Mouse (Mus musculus) telencephalon, adult 2 months (tissue): ENCODE measurements around the gene Foxp1.

Experiments used
- DNase-seq: peaks from one replicate; pipeline ENCODE4 v3.0.0-alpha.2; 2011; ENCODE audit warnings: low read depth, low spot score

Foxp1 gene

DNA sequence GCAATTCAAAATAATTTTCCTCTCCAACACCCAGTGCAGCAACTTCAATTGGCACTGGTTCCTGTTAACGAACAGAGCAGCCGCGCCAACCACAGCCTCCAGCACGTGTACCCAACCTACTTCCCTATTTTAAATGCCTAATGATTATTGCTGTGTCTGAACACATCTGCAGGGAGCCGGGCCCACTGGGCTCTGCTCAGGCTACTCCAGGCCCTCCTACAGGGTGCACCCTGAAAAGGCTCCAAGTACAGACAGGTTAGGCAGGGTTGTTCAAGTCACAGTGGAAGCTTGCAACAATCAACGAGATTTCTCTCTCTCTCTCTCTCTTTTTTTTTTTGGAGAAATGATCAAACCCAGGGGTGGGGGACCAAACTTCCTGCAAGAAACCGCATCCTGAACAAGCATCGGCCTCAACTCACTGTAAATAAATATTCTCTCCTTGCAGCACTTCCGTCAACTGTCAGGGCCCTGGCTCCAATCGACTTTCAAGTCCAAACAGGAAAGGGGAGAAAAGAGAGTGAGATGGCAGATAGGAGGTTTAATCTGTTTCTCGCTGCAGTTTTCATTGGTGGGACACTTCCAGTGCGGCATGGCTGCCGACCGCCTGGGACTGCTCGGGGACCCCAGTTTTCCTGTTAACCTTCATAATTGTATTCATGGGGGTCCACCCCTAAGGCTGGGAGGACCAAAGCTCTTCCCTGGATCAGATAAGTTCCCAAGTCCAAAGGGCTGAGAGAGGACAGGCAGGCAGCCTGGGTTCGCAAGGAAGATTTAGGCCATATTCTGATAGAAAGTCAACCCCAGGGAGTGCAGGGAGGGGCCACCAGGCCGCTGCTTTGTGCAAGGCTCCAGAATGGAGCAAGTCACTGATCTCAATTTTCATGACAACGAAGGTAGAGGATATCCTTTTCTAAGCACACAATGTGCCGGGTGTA lies 133.5 kb downstream of the Foxp1 start:
- DNase-seq = no peak

DNA sequence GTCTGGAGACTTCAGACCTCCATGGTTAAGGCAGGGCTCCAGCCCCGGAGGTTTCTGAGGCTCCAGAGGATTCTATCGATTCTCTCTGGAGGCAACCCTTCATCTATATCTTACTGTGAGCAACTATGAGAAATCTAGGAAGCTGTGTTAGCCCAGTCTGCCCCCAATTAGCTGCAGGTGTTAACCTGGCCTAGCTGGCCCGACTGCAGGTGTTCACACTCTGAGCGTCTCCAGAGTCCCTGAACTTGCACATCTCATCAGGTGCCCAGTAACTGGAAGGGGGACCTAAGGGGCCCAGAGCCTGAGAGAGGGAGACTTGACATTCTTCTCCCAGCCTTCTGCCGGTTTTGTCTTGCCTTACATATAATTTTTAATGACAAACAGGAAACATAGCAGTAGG lies 134.5 kb downstream of the Foxp1 start:
- DNase-seq = no peak

DNA sequence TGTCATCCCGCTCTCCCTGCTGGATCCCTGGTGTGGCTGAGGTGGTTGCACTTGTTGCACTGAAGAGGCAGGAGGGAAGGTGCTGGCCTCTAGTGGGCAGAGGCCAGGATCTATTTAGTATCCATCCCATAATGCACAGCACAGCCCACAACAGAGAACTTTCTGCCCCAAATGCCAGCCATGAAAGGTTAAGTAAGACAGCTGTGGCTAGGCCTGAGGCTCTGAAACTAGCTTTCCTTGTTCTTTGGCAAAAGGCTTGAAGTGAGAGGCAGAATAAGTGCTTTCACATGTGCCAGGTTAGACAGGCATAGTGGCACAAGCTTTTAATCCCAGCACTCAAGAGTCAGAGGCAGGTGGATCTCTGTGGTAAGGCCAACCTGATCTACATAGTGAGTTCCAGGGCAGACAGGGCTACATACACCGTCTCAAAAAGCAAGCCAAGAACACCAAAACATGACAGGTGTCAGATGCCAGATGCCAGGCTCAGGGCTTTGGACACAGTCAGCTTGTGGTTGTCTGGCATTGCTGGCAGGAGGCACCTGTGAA lies 137.4 kb downstream of the Foxp1 start:
- DNase-seq = no peak

DNA sequence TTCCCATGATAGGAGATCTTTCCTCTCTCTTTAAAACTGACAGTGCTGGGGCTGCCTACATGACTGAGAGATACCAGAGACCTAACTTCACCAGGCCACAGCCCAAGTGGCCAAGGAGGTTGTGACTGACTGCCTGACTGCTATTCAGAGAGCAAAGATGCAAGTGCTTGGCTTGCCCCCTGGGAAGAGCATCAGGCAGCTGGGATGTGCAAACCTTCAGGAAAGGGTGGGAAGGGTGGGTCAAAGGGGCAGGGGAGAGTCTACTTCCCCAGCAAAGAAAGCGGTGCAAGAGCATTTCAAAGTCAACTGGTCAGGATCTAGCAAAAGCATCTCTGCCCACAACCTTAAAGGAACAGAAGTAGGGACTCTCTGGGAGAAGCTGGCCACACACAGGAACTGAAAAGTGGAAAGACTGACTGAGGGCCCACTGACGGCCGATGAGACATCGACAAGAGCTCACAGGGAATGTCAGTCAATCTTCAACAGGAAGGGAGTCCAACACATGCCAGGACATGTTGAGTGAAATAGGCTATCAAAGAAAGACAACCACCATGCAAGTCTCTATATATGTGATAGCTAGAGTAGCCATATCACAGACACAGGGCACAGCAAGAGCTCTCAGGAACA lies 138.6 kb downstream of the Foxp1 start:
- no peak for DNase-seq

DNA sequence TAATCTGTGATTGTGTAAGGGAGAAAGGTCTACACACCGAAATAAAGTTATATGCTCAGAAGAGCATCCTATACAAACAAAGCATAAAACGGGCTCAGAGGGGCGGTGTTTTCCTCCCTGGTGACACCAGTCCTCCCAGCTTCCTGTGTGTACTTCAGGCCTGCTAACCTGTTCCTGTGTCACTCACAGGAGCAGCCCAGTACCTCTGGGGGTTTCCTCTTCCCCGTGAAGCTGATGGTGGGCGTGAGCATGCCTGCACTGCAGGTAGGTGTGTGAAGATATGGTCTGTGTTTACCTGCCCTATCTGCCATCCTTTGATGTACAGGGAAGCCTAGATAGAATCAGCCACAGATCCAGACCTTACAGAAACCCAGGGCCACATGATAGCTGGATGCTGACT lies 142.4 kb downstream of the Foxp1 start:
- no peak for DNase-seq

DNA sequence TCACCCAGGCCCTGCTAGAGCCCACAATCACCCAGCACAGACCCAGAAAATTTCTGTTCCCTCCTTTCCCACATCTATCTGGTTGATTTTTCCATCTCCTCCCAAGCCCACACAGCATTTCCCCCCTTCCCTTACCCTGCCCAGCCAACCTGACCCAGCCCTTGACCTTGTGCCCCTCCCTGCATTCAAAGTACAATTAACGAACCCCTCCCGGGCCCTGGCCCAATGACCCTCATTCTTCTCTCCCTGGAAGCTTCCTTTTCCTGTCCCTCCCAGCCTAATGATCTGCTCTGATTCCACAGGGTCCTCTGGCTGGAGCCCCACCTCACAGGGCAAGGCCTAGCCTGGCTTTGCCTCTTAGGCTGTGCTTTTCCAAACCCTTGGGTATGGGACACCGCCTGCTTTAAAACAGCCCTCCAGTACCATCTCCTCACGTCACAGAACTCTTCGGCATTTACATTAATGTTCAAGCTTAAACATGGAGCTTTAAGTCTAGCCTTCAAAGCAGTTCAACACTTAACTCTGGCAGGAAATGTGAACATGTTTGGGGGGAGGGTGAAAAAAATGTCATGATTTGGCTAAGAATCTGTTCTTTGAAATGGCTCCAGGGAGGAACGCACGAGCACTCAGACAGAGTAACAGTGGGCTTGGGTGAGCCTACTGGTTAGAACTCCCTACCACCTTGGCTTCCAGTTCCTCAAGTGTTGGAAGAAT lies 143.4 kb downstream of the Foxp1 start:
- no peak for DNase-seq

DNA sequence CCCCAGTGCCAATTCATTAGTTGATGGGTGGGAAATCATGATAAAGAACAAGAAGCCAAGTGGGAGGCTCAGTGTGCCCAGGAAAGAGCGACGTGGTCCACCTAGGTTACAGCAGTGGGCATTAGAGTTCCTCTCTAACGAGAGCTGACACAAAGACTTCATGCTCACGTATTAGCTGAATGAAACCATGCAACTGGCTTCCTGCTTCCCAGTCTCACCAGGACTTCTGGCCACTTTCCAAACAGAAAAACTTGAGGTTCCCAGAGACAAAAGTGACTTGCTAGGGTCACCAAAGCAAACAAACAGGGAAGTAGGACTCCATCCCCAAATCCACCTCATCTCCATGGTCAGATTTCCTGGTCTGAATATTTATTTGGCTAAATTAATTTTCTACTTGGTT lies 144.8 kb downstream of the Foxp1 start:
- no peak for DNase-seq

DNA sequence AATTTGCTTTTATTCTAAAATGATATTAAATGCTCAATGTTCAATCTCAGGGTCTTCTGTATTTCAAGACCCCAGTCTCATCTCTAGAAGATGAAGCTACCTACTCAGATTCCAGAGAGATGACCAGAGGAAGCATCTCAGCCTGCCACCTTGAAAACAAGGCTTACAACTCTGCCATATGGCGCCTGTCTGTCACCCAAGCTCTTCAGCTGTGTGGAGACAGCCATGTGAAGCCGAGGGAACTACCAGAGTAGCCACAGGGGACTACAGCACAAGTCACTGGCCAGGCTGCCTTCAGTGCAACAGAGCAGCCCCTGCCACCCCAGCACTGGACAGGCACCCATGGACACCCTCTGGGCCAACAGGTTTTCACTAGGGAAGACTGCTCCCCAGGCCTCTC lies 145.4 kb downstream of the Foxp1 start:
- no peak for DNase-seq

DNA sequence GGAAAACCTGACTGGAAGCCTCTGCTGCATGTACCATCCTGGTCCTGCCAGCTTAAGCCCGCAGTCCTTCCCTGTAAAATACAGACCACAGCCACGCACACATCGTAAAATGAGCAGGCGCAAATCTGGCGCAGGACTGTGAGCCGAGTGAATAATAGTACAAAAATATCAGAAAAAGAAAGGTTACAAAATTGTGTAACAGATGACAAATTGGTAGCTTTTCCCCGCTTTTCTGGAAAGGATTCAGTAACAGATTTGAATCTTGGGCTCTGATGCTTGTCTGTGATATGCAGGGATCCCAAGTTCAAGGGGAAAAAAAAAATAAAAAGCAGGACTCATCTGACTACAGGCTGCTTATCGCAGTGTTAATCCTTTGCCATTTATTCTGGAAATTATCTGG lies 145.8 kb downstream of the Foxp1 start:
- DNase-seq = no peak

DNA sequence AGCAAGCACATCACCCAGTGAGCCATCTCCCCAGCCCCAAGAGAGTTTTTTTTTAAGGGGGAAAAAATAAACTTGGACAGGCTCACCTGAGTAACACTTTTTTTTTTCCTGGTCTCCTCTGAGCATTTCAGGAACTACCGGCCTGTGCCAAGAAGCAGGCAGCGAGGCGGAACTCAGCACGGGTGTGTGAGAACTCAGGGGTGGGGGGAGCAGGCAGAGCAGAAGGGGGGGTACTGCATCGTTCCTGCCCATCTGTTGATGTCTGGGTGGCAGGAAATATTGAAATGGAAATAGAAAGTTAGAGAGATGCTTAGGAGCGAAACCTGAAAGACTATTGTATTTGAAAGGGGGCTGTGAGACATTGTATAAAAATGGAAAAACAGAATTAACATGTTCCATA lies 146.7 kb downstream of the Foxp1 start:
- DNase-seq = peak; percentile 63

DNA sequence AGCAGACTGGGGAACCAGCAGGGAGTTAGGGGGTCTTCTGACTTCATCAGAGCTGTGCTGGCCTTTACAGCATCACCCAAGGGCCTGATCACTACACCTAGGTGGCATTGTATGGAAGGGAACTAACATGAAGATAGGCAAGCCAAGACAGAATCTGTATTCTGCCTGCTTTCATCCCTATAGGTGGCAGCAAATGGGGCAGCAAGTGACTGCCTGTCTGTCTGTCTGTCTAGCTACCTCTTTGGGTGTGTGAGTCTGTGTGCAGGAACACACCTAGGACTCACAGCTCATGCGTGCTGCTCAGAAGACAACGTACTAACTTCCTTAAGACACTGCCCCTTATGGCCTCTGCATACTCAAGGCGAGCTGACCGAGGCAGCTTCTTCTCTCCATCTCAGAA lies 147.1 kb downstream of the Foxp1 start:
- no peak for DNase-seq

DNA sequence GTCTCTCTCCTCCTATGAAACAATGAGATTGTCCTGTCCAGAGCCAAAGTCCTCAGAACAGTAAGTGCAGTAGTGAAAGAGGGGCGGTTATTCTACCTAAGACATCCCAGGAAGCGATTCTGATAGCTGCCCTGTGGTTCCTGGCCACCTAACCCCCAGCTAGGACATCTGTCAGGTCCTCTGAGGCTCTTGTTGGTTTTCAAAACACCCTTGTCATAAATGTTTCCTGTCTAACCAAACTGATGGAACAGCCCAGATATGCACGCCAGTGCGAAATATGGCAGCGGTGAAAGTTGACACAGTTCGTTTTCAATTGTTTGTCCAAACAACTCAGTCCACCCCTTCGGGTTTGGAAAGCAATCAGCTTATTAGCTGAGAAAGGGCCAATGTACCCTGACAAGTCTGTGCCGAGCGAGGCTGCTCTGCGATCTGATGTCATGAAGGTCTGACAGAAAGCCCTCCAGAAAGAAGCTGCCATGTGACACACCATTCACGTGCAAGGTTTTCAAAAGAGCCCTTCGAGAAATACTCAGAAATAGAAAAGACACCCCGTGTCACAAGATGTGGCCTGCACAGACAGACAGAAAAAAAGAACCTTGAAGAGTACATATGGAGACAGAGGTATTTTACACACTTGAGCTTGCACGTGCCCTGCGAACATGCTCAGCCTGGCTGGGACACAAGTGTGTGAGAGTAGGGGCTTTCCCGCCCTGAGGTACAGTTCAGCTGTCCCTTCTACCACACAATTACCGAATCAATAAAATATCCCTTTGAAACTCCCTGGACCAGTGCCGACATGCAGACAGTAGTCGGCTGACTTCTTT lies 147.9 kb downstream of the Foxp1 start:
- no peak for DNase-seq

DNA sequence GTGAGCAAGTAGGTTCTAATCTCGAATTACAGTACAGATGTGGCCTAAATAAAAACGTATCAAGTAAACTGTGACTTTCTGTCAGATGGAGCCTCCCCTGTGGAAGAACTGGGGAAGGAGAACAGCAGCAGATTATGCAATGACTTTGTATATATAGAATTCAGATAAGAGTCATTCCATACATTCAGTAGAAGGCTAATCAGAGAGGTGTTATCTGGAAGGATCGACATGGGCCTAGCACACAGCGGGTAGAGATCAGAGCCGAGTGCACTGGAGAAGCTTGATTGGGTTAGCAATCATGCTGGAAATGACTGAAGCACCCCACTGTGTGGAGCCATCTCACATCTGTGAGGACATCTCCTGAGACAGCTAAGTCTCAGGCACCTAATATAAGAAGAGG lies 150.1 kb downstream of the Foxp1 start:
- no peak for DNase-seq

DNA sequence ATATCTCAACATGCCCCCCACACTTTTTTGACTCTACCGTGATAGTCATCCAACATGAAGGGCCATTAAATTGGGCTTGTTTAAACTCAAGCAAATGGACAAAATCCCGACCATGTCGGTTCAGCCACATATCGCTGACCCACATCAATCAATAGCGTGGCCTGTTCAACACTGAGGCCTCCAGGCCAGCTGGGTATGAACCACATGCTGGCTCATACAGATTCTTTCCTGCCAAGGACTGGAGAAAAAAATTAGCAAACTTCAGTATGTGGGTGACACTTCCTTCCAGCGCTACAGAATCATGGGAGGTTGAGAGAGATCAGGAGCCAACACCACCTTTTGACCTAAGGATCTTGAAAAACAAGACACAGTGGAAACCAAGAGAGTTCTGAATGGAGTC lies 150.5 kb downstream of the Foxp1 start:
- no peak for DNase-seq

DNA sequence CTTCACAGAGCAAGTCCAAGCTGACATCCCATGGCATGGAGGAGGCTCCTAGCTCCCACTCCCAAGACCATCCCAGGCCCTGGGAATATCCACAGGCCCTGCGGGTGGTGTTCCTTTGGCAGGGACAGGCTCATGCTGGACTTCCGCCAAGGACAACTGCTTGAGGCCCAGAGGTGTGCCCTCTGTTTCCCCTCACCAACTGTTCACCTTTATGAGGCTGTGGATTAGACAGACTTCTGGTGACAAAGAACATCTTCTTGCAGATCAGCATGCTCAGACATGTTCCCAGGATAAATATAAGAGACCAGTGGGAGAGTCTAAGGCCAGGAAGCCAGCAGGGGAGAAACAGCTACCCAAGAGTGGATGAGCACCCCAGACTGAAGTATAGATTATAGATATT lies 152.6 kb downstream of the Foxp1 start:
- DNase-seq = no peak

DNA sequence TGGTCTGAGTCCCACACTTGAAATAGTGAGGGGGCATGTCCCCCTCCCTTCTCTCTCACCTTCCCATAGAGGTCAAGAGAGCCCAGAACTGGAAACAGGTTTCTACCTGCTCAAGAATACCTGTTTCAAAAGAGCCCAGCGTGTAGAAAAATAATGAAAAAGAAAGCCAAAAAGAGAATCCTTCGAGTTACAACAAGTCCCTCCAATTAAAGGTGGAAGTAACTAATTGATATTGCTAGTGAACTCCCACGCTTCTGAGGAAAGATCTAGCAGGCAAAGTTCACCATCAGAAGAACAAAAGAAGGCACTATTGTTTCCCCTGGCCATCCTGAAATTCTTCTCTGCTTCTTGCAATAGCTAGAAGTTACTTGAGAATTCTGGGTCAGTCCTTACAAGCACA lies 153.4 kb downstream of the Foxp1 start:
- DNase-seq = no peak

DNA sequence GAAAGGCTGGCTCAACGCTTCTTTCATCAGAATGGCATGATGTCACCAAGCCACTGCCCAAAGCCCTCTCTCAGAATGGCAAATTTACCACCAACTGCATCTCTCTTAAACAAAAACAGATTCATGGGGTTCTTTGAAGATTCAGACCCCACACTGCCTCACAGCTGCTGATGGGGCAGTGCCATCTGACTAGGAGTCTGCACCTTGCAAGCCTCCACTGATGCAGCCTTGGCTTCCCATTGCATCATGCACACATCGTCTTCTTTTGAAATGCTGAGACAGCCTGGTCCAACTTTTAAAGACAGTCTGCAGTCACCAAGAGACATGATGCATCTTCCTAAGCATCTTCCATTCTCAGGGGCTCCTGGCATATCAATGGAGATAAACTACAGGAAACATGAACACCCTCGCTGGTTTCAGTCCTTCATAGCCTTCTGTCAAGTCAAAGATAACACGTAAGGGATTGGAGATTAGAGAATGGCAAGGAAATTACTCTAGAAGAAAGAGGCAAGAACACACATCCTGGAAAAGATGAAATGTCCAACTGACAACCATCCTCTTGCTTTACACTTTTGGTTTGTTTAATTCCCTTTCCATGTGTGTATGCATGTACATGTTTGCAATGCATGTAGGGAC lies 154.3 kb downstream of the Foxp1 start:
- no peak for DNase-seq

DNA sequence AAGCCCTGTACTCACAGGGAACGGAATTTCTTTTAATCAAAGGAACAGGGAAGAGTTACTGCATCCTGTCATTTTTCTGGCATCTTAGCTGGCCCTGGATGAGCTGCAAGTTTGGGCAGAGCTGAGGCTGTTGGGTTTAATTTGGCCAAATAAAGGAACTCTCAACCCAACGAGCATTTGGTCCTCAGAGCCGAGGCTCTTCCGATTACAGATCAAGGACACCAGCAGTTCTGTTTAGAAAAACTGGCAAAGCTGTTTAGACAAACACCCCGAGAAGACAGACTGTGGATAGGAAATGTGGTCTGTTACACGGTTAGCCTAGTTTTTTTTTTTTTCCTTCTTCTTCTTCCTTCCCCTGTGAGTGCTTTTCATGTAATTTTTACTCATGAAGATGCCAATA lies 158.0 kb downstream of the Foxp1 start:
- DNase-seq = no peak

DNA sequence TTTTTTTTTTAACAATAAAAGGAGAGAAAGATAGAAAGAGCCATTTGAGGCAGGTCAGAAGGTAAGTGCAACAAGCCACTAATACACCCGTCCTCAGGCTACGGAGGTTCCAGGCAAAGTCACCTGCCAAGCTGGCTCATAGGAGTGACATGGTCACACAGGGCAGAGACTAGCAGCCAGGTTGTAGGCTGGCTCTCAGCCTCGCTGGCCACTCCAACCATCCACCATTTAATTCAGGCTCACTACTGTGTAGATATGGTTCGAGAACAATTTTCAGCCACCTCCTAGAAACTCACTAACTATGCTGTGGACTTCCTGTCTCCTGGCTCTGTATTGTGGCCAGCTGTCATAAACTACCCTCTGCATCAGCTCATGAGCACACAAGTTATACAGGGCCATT lies 161.9 kb downstream of the Foxp1 start:
- DNase-seq = no peak

DNA sequence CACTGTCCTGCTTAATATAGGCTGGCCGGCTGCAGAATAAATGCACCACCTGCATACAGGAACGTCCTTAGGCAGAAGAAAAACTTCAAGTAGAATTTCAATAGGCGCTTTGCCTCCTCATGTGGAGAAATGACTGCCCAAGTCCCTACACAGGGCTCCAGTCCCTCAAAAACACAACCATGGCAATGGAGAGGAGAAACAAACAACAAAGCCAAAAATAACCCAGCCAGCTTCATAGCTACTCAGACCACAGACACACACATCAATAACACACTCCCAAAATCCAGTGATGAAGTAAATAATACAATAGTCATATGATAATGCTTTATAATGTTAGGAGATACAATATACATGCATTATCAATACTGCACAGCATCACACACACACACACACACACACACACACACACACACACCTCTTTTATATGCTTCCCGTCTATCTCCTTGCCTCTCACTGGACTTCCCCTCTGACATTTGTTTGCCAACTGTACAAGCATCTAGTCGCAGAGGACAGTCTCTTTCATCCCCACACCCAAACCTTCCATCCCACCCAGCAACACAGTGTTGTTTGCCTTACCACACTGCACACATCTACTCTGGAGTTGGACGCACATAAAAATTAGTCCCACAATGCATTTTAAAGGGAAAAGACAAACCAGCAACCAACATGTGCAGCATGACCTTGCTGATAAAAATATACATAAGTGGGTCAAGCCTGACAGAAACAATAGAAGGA lies 162.6 kb downstream of the Foxp1 start:
- no peak for DNase-seq
